Mouse (Mus musculus) CD8-positive naive resting alpha-beta T cell, adult 2 months (primary cell): Measurements from ENCODE around the gene Gm10190.
"Not testable (repeated sequence)": the region's sequence is repeated elsewhere in the genome, so short reads cannot be mapped to it uniquely, and the experiment has no call there.

Experiments
- DNase-seq, 2 experiments: peaks; one replicate each; pipeline ENCODE4 v3.0.0; 2022; ENCODE audit warnings: low read depth in 2 of 2, low spot score in 2 of 2

Gm10190 gene

GRCm38 (mm10) chr17:80372989-80373725, at the start of gene Gm10190:
Gene Gm10190, minus strand, starts transcription at chr17:80373541.
- peak; percentile 78 to 79 for DNase-seq

GRCm38 (mm10) chr17:80420998-80421397, 47.7 kb upstream of the Gm10190 start:
- no peak for DNase-seq

DNA sequence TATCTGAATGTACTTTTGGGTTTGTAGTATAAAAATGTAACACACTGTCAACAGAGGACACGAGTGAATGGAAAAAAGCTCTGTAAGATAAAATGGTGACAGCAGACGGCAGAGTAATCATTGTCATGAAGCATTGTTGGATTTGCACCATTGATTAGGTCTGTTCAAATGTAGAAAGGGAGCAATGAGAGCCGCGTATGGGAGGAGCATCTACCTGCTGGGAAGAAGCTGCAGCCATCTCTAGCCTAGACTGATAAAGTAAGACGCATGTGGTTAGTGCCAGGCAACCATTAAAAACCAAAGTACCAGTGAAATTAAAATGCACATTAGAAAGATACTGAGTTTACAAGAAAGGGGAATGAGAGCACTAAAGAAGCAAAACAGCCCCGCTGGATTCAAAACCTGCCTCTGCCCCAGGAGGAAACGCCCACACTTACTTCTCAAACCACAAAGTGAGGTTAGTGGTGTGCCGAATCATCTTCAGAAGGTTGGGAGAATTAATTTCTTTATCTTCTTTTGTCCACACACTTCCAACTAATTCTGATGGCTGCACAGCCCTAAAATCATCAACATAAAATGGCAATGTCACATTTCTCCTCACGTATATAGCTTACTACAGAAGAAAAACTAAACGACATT, 45.4 kb upstream of the Gm10190 start:
- peak in 1 of 2 experiments; percentile 15 for DNase-seq

- no peak for DNase-seq
These were observed 37.8 kb upstream of the Gm10190 start for GRCm38 (mm10) chr17:80411182-80411581.

- DNase-seq = no peak
These were observed 24.9 kb upstream of the Gm10190 start for GRCm38 (mm10) chr17:80398243-80398642.

DNA sequence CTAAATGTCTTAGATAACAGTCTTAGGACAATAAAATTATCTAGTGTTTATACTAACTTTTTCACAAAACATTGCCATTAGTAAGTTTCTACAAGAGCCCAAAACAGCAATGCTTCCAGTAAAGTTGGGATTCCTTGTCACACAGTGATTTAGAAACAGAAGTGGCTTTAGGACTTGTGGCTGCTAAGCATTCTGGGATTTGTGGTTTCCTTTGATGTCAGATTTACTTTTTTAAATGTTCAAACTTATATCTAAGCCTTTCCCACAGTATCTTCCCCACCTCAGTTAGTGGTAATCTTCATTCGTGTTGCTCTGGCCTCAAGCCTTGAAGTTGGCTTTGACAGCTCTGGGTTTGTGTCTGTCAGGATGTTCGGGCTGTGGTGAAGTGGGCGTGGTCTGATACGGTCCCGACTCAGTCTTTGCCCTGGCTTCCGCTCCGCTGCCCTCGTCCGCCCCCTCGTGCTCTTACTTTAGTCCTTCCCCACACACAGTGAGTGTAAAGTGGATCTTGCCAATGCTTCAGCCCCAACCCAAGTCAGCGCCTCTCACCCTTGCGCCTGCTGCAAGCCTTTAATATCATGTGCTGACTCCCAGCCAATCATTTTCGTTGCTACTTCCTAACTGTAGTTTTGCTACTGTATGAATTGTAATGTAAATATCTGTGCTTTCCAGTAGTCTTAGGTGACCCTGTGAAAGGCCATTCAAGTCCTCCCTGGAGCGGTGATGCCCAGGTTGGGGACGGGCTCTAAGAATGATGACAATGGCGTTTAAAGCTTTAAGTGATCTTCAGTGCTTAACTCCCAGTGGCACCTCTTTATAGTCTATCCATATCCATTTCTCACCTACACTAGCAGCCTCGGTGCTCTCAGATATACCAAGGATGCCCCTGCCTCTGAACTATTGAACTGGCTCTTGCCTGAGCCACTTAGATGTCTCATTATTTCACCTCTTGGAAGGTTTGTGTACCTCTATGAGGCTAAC, 18.4 kb upstream of the Gm10190 start:
- peak; percentile 64 to 76 for DNase-seq

DNA sequence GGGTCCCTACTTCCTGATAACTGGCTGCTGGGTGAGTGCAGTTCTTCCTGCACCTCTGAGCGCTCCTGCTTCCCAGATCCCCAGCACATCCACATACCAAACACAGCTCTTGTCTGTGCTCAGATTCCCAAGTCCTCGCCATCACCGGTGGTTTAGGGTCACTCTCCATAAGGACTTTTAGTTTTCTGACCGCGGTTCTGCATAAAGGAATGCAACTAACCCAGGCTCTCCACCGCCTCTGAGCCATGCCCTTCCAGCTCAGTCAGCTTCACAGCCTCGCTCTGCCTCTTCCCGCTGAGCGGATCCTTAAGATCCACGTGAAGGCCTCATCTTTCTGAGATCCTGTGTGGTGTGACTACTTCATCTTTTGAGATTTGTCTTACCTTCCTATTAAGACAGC, 16.7 kb upstream of the Gm10190 start:
- DNase-seq = no peak

DNA sequence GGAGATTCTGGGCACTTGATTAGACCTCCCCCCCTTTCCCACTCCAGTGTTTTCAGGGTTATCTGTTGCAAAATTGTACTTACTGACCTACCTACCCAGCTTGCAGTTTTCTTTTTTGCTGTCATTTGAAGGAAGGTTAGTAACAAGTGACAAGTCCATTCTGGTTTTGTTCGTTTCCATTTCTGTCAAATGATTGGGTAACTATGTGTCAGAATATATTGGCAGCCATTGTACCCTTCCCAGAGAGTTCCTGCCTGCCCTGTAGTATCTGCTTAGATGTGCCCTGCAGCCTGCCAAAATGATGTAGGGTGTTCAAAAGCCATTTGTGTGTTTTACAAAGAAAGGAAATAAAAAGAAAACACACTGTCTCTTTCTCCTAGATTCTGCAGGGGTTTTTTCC, 12.3 kb upstream of the Gm10190 start:
- no peak for DNase-seq

DNA sequence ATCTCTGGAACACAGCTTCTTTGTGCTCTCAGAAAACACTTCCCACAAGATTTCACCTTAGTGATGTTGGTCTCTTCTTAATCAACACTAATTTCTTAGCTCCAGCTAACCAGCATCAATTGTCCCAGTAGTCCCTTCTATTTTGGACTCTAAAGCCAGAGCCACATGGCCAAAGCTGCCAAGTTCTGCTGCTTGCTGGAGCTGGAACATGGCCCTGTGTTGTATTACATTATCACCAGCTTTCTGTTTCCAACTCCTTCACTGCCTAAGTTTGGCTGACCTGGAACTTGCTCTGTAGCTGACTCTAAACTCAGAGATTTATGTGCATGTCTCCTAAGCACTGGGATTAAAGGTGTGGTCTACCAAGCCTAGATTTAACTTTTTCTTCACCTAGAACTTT, 5.0 kb upstream of the Gm10190 start:
- DNase-seq = not testable (repeated sequence)

GRCm38 (mm10) chr17:80373726-80374096, 370 bp upstream of the Gm10190 start:
- DNase-seq = no peak

DNA sequence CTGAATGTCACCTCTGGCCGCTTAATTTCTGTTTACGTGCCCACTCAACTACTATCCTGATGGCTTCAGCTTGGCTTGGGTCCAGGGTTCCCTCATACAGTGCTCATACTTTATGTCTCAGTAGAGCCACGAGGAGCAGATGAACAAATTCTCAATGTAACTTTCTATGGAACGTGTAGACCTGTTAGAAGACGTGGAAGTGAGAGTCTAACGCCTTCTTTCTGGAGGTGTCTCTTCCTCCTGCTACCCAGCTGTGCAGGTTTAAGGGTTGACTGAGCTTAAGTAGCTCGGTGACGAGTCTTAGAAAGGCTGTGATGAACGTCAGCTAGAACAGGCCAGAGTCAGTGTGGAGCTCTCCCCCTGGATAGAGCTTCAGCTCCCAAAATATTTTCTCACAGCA, 4.7 kb downstream of the Gm10190 start:
- no peak for DNase-seq

DNA sequence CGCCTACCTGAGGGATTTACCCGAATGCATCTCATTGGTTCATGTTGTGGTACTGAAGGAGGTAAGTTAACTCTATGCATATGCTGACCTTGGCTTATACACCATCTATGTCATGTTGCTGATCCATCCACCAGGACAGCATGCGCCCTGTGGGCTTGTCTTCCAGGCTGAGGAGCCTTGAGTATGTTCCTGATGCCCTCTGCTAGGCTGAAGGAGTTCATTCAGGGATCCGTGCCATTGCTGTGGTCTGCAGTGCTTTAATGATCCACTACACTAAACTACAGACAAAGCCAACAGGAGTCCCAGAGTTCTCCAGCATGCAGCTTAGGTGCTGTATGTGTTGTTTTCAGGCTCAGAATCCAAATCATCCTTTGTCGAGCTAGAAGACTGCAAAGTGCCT, 6.1 kb downstream of the Gm10190 start:
- DNase-seq = no peak

- no peak for DNase-seq
These were observed 13.1 kb downstream of the Gm10190 start for GRCm38 (mm10) chr17:80360245-80360644.

GRCm38 (mm10) chr17:80347234-80347633, 26.1 kb downstream of the Gm10190 start:
- DNase-seq = no peak

- no peak for DNase-seq
These were observed 26.7 kb downstream of the Gm10190 start for GRCm38 (mm10) chr17:80346591-80347125.

GRCm38 (mm10) chr17:80345277-80345676, 28.1 kb downstream of the Gm10190 start:
- DNase-seq = no peak

- DNase-seq = peak; percentile 15 to 41
These were observed 41.0 kb downstream of the Gm10190 start for GRCm38 (mm10) chr17:80332386-80332785.

DNA sequence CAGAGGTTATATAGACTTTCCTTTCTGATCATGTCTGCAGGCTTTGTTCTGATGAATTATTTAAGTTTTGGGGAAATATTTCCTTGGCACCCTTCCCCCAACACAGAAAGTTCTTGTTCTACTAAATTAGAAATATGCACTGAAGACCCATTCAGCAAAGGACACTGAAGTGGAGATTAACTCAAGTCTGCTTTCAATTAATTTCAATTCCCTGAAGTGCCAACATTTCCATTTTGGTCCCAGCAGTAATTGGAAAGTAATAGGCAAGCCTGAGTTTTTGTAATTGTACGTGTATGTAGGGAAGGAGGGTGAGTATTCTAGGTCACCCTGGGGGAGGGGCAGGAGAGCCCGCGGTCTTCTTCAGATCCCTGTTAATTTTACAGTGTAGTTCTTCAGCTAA, 46.9 kb downstream of the Gm10190 start:
- no peak for DNase-seq

DNA sequence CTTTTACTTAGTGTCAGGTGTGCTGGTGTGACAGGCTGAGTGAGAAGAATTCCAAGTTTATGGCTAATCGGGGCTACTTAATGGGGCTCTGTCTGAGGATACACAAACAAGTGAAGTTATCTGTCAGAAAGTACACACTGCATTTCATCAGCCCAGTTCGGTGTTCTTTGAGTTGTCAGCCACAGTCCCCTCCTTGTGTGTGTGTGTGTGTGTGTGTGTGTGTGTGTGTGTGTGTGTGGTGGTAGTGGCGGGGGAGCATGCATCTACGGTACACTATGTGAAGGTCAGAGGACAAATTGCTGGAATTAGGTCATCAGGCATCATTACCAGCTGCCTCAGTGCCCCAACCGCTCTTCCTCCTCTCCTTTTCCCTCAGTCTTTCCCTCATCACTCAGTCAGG, 47.9 kb downstream of the Gm10190 start:
- no peak for DNase-seq

GRCm38 (mm10) chr17:80324521-80324920, 48.8 kb downstream of the Gm10190 start:
- DNase-seq = no peak

- peak; percentile 57 to 64 for DNase-seq
These were observed 49.7 kb downstream of the Gm10190 start for GRCm38 (mm10) chr17:80323658-80324057.
